Mouse (Mus musculus) activated CD4-positive, CD25-positive, alpha-beta regulatory T cell, adult 4 months (primary cell): ENCODE data around the gene Vps25. TPM values are rescaled to one million over a fixed set of nuclear protein-coding genes. Genes with fewer than 3 reads are reported as not detected.

ENCODE experiments used
- ATAC-seq: one replicate; pipeline ENCODE4 v1.8.0; 2017
- polyA plus RNA-seq, 2 experiments: library from polyadenylated mRNA; unstranded; fragments of 100-300 nt; shearing (Covaris generic); gene quantifications; one replicate each; pipeline ENCODE4 v1.2.1; 2017

Vps25 gene
- polyA plus RNA-seq, 2 experiments from 2014 or later = 122 to 153 TPM

DNA sequence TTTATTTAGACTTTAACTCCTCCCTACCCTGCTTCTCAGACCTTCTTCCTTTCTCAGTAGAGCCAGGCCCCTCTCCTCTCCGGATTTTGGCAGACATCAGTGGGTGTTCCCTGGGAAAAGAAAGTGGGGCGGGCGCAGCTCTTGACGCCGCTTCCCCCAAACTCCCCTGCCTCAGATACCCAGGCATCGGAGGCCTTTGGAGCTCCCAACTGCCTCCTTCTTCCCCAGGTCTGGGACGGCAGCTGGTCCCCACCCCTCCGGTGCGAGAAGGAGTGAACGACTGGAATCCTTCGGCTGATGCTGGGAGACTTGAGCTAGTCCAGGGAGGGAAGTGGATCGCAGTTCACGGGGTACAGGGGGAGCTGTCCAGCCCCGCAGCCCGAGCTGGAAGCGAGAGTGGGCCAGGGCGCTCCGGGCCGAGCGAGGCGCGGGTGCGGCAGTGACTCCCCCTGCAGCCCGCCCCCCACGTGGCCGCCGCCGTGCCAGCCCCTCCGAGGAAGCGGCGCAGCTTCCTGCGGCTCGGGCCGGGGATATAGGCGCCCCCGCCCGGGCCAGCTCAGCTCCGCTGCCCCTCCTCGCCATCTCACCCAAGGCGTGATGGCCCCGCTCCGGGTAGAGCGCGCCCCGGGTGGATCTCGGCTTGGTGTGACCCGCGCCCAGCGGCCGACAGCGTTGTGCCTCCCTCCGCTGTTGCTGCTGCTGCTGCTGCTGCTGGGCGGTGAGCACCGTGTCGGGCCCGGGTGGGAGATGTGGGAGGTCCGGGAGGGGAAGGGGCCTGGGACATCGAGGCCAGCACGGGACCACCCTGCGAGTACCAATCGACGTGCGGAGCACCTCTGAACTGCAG lies 7.4 kb upstream of the Vps25 start, which contains the start of gene Ramp2:
Ramp2 (plus strand) TSS at position 174 of the 847 bp plus-strand sequence.
- no peak for ATAC-seq

DNA sequence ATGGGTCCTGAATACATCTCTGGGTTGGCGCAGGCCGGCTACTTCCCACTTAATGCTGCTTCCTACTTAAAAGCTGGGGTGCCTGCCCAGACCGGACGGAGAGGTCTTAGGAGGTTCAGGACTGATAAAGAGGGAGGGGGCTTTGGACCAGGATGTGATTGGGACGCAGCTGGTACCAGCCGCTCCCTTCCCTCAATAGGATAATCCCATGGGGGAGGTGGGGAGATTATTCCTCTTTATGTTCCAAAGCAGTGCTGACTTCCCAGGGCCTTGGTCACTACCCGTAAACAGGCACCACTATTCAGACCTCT lies 6.8 kb upstream of the Vps25 start:
- no peak for ATAC-seq

DNA sequence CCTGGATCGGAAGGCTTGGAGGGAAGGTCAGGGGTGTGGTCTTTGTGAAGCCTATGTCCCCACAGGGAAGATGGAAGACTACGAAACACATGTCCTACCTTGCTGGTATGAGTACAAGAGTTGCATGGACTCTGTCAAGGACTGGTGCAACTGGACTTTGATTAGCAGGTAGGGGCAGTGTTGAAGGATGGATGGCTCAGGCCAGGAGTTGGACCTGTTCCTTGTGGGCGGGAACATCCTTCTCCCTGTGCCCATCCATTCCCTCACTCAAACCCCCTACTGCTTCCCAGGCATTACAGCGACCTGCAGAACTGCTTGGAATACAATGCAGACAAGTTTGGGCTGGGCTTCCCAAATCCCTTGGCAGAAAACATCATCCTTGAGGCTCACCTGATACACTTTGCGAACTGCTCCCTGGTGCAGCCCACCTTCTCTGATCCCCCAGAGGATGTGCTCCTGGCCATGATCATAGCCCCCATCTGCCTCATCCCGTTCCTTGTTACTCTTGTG lies 5.9 kb upstream of the Vps25 start:
- ATAC-seq = no peak

DNA sequence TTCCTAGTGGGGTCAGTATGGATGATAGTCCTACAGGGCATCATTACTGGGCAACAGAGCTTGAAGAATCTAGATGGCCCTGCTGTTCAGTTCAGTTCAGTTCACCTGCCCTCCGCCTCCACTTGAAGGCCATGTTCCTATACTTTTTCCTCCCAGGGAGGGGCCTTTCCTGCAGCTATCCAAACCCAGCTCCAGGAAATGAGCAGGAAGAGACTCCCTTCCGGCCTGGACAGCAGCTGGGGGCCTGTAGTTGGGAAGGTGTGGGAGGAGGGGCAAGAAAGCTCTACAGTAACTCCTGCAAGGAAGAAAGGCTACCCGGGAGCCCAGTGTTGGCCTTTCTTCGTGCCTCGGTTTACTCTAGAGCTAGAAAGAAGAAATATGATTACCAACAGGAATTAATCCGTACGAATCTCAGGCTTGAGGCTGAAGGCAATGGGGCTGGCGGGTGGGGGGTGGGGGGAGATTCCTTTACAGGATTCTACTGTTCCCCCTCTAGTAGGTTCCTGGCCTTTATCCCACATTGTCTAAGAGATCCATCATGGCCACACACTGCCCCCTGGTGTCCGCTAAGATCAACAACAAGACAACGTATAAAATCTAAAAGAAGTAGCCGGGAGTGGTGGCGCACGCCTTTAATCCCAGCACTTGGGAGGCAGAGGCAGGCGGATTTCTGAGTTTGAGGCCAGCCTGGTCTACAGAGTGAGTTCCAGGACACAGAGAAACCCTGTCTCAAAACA lies 5.1 kb upstream of the Vps25 start:
- ATAC-seq = no peak

DNA sequence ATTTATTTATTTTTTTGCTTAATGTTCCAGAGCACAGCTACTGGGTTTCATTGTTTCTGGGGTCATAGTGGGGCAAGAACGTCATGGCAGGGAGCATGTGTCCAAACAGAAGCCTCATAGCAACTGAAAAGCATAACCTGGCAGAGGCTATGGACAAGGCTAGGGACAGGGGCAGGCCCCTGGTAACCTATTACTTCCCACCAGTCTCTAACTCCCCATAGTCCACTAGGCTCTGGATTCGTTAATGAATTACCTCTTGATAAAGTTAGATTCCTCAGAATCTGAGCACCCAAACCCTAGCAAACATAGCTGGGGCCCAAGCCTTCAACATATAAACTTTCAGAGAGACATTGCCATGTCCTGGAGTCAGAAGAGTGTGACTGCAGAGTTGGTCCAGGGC lies 2.5 kb upstream of the Vps25 start:
- ATAC-seq = no peak

GRCm38 (mm10) chr11:101252941-101253340 lies 566 bp upstream of the Vps25 start:
- peak; percentile 30 for ATAC-seq

GRCm38 (mm10) chr11:101255826-101256775 lies 2.6 kb downstream of the Vps25 start:
- ATAC-seq = no peak

DNA sequence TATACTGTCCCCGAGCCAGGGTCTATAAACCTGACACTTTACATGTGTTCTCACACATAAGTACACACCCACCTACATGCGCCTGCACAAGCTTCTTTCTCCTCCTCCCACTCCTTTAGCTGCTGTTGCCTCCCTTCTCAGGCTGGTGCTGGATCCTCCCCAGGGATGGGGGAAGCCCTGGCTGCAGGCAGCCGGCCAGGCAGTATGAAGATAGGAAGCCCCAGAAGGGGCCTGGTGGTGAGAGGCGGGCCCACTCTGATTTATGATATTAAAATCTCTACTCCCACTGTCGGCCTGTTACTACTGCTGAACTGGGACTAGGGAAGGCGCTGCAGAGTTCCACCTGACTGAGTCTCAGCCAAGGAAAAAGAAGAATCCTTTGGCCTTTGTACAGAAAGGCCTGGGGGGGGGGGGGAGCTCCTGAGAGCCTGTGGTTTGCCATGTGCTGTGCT lies 5.8 kb downstream of the Vps25 start:
- ATAC-seq = no peak

DNA sequence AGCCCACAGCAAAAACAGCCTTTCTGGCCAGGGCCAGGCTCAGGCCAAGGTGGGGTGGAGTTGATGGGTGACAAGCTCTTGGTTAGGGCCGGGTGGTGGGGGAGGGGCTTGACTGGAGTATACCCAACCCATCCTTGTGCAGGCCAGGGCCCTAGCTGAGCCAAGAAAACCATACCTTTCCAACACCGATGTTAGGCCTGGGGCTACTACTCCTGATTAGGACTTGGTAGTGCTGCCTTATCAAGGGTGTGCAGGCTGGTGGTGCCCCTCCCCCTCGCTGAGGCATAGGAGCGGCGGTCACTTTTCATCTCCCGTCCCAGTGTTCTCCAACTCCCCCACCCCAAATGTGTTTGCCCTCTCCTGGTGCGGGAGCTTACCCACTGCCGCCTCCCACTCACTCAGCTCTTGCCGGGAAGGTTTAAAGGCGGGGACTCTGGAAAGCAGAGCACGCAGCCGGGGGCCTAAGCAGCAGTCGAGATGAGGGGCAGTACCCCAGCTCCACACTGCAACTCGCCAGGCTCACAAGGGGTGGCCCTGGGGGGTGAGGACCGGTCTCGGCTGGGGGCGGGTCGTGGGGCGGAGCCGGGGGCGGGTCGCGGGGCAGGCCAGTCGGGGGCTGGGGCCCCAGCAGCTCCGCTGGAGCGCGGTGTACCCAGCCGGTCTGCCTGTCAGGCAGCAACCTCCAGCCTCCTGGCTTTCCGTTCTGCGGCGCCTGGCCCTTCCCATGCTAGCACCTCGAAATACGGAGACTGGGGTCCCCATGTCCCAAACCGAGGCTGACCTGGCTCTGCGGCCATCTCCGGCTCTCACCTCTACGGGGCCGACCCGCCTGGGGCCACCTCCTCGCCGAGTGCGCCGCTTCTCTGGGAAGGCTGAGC lies 6.7 kb downstream of the Vps25 start, which contains the start of gene Wnk4:
Wnk4 (plus strand) TSS at position 620 of the 878 bp plus-strand sequence.
- ATAC-seq = no peak

- no peak for ATAC-seq
These were observed 7.4 kb downstream of the Vps25 start for GRCm38 (mm10) chr11:101260826-101261380.

GRCm38 (mm10) chr11:101262272-101262967 lies 8.9 kb downstream of the Vps25 start:
- no peak for ATAC-seq

DNA sequence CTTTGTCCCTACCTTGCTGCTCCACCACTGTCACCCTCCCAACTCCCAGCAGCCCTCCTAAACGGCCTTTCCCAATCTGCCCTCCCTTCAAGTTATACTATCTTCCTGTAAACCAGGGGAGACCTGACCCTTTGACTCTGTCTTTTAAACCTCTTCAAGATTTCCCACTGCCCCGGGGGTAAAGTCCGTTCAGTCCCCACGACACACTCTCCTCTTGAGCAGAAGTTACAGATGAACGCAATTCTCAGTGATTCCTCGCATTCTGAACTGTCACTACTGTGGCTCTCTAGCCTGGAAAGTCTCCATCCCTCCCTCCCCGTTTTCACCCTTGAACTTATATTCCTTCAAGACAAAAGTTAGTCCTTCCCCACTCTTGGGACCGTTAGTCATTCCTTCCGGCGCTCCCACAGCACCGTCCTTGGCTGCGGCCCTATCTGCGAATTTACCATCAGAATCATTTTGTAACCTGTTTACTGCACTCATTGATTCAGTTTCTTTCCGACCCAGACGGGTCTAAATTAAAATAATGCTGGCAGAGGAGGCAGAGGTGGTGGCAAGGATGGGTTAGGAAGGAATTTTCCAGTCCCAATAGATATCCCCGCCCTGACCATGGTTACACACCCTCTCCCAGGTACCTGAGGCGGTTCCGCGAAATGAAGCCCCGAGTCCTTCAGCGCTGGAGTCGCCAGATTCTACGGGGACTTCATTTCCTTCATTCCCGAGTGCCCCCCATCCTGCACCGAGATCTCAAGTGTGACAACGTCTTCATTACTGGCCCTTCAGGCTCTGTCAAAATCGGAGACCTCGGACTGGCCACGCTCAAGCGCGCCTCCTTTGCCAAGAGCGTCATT lies 9.9 kb downstream of the Vps25 start:
- no peak for ATAC-seq

DNA sequence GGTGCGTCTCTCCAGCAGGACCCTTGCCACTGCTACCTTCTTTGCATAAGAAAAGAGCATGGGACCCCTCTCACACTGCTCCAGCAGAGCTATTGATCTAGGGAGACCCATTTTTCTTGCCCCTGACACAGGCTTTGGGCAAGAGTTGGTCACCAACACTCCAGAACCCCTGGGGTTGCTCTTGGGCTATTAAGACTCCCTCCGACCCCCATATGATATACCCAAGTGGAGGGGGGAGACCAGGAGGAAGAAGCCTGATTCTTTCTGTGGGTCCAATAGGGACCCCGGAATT lies 10.4 kb downstream of the Vps25 start:
- no peak for ATAC-seq

DNA sequence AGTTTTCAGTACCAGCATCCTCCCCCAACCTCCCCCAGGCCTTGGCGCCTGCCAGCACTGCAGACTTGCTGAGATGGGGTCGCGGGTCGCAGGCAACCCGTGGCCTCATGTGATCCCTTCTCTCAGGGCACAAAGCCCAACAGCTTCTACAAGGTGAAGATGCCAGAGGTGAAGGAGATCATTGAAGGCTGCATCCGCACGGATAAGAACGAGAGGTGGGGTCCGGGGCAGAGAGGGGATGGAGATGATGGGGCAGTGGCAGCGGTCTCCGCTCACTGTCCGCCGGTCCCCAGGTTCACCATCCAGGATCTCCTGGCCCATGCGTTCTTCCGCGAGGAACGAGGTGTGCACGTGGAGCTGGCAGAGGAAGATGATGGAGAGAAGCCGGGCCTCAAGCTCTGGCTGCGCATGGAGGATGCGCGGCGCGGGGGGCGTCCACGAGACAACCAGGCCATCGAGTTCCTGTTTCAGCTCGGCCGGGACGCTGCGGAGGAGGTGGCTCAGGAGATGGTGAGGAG lies 11.5 kb downstream of the Vps25 start:
- ATAC-seq = no peak

- no peak for ATAC-seq
These were observed 12.4 kb downstream of the Vps25 start for GRCm38 (mm10) chr11:101265906-101266305.

DNA sequence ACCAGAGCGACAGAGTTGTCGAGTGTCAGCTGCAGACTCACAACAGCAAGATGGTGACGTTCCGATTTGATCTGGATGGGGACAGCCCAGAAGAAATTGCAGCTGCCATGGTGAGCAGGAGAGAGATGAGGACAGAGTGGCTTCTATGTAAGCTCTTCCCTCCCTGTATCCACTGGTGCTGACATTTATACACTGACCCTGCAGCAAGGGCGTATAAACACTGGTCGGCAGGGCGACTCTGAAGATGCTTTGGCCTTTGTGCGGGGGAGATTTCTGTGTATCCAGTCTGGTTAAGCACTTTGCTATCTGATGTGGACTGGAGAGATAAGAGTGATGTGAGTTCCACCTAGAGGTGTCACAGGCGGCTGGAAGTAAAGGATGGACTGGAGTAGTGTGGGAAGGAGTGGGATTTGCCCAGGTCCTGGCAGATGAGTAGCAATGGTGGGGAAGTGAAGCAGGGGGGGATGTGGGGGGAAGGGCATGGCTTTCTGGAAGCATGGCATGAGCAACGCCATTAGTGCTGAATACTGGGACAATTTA lies 16.1 kb downstream of the Vps25 start:
- ATAC-seq = no peak

DNA sequence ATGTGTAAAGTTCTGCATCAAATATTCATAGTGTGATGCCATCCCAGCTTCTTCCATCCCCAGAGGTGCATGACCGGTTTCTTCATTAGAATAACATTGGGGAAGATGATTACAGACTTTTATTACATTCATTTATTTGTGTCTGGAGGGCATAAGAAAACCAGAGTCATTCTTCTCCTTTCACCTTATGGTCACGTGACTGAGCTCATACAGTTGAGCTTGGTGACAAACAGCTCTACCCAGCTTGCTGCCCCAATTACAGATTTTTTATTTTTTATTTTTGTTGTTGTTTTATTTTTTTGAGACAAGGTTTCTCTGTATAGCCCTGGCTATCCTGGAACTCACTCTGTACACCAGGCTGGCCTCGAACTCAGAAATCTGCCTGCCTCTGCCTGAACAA lies 18.9 kb downstream of the Vps25 start:
- ATAC-seq = no peak

- no peak for ATAC-seq
These were observed 21.8 kb downstream of the Vps25 start for GRCm38 (mm10) chr11:101275309-101275708.
